Mouse (Mus musculus): ENCODE results near the gene Gm11983. TPM values are rescaled to one million over a fixed set of nuclear protein-coding genes. Genes with fewer than 3 reads are reported as not detected.
"Not testable (repeated sequence)": the region's sequence is repeated elsewhere in the genome, so short reads cannot be mapped to it uniquely, and the experiment has no call there.

Gm11983 gene
- polyA plus RNA-seq (2015; fragmentation: Nextera tagmentation; extraction: Ambion mirVana) = not detected in 2 replicates

GRCm38 (mm10) chr11:6837554-6837953, at the start of gene Gm11983:
Gene Gm11983 (minus strand): TSS chr11:6837654.
- 100% methylated on average over 1 of the region's 1 CpGs for WGBS
- H3K4me2 ChIP-seq (replicated peaks) = no peak within 1 kb of the TSS
- no peaks in the 10 kb centered on the region for H3K27me3 ChIP-seq
- no peaks in the 10 kb centered on the region for H3K36me3 ChIP-seq
- H3K4me1 ChIP-seq = no peaks in the 10 kb centered on the region
- H3K9ac ChIP-seq (replicated peaks) = no peak within 1 kb of the TSS
- H3K4me3 ChIP-seq = no peak within 1 kb of the TSS
- ATAC-seq (replicated peaks) = no peak
- no peaks in the 10 kb centered on the region for H3K9me3 ChIP-seq
- no peak within 1 kb of the TSS for H3K27ac ChIP-seq (replicated peaks)

GRCm38 (mm10) chr11:6883045-6883444, 45.6 kb upstream of the Gm11983 start:
- WGBS = 89% methylated on average over 4 of the region's 4 CpGs
- H3K9me3 ChIP-seq; H3K9ac ChIP-seq (replicated peaks); H3K4me3 ChIP-seq; H3K27ac ChIP-seq (replicated peaks); ATAC-seq (replicated peaks); H3K36me3 ChIP-seq; H3K4me1 ChIP-seq; H3K27me3 ChIP-seq; H3K4me2 ChIP-seq (replicated peaks): not testable (repeated sequence)

GRCm38 (mm10) chr11:6881614-6882013, 44.2 kb upstream of the Gm11983 start:
- no peak for ATAC-seq (replicated peaks)
- H3K4me1 ChIP-seq = no peaks in the 10 kb centered on the region
- WGBS = 60% methylated on average over 5 of the region's 5 CpGs
- no peaks in the 10 kb centered on the region for H3K9me3 ChIP-seq
- no peaks in the 10 kb centered on the region for H3K27me3 ChIP-seq
- H3K36me3 ChIP-seq = no peaks in the 10 kb centered on the region
- no peak overlapping the region for H3K4me2 ChIP-seq (replicated peaks)
- H3K27ac ChIP-seq (replicated peaks) = no peak overlapping the region
- H3K4me3 ChIP-seq = no peak overlapping the region
- H3K9ac ChIP-seq (replicated peaks) = no peak overlapping the region

GRCm38 (mm10) chr11:6877740-6878139, 40.3 kb upstream of the Gm11983 start:
- Histone ChIP-seq H3K36me3 (no peaks in the 10 kb centered on the region), H3K4me1 (no peaks in the 10 kb centered on the region), H3K4me2 (replicated peaks) (no peak overlapping the region), H3K27me3 (no peaks in the 10 kb centered on the region), H3K4me3 (no peak overlapping the region), H3K27ac (replicated peaks) (no peak overlapping the region), H3K9me3 (no peaks in the 10 kb centered on the region), H3K9ac (replicated peaks) (no peak overlapping the region)
- no peak for ATAC-seq (replicated peaks)
- WGBS = 74% methylated on average over 6 of the region's 6 CpGs

GRCm38 (mm10) chr11:6870947-6871346, 33.5 kb upstream of the Gm11983 start:
- ATAC-seq (replicated peaks) = no peak
- no peak overlapping the region for H3K4me3 ChIP-seq
- no peaks in the 10 kb centered on the region for H3K36me3 ChIP-seq
- H3K27me3 ChIP-seq = no peaks in the 10 kb centered on the region
- no peak overlapping the region for H3K27ac ChIP-seq (replicated peaks)
- no peaks in the 10 kb centered on the region for H3K9me3 ChIP-seq
- H3K4me2 ChIP-seq (replicated peaks) = no peak overlapping the region
- no peaks in the 10 kb centered on the region for H3K4me1 ChIP-seq
- WGBS = 92% methylated on average over 1 of the region's 1 CpGs
- no peak overlapping the region for H3K9ac ChIP-seq (replicated peaks)

- no peak overlapping the region for H3K9ac ChIP-seq (replicated peaks)
- no peak overlapping the region for H3K4me3 ChIP-seq
- no peak overlapping the region for H3K4me2 ChIP-seq (replicated peaks)
- H3K36me3 ChIP-seq = no peaks in the 10 kb centered on the region
- H3K4me1 ChIP-seq = peaks cover 5% of the 10 kb centered on the region; the same call in 1 of the 2 replicates
- no peak for ATAC-seq (replicated peaks)
- H3K27ac ChIP-seq (replicated peaks) = no peak overlapping the region
- H3K9me3 ChIP-seq = no peaks in the 10 kb centered on the region
- no peaks in the 10 kb centered on the region for H3K27me3 ChIP-seq
- WGBS = 92% methylated on average over 3 of the region's 3 CpGs
Observed at GRCm38 (mm10) chr11:6865536-6865935, 28.1 kb upstream of the Gm11983 start.

- ATAC-seq (replicated peaks) = no peak
- H3K36me3 ChIP-seq = no peaks in the 10 kb centered on the region
- no peak overlapping the region for H3K27ac ChIP-seq (replicated peaks)
- H3K4me3 ChIP-seq = no peak overlapping the region
- no peaks in the 10 kb centered on the region for H3K27me3 ChIP-seq
- H3K4me2 ChIP-seq (replicated peaks) = no peak overlapping the region
- no peaks in the 10 kb centered on the region for H3K9me3 ChIP-seq
- peaks cover 18% of the 10 kb centered on the region for H3K4me1 ChIP-seq
- no peak overlapping the region for H3K9ac ChIP-seq (replicated peaks)
- WGBS = 82% methylated on average over 3 of the region's 3 CpGs
Observed at GRCm38 (mm10) chr11:6862185-6862584, 24.7 kb upstream of the Gm11983 start.

- WGBS = 22% methylated on average over 11 of the region's 11 CpGs
- no peak overlapping the region for H3K9ac ChIP-seq (replicated peaks)
- peak overlapping the region; percentile 62 for H3K27ac ChIP-seq (replicated peaks)
- H3K27me3 ChIP-seq = no peaks in the 10 kb centered on the region
- no peak overlapping the region for H3K4me3 ChIP-seq
- H3K36me3 ChIP-seq = no peaks in the 10 kb centered on the region
- ATAC-seq (replicated peaks) = peak; percentile 91
- no peaks in the 10 kb centered on the region for H3K9me3 ChIP-seq
- H3K4me1 ChIP-seq = peaks cover 18% of the 10 kb centered on the region
- H3K4me2 ChIP-seq (replicated peaks) = 0 out of 2 replicates have a peak overlapping the region, but pooled peaks have one; percentile 0
Observed at GRCm38 (mm10) chr11:6859898-6860858, 22.7 kb upstream of the Gm11983 start.

GRCm38 (mm10) chr11:6859096-6859495, 21.6 kb upstream of the Gm11983 start:
- 91% methylated on average over 8 of the region's 8 CpGs for WGBS

GRCm38 (mm10) chr11:6855942-6856341, 18.5 kb upstream of the Gm11983 start:
- 90% methylated on average over 3 of the region's 3 CpGs for WGBS
- no peak for ATAC-seq (replicated peaks)
- no peak overlapping the region for H3K4me2 ChIP-seq (replicated peaks)

More at GRCm38 (mm10) chr11:6859096-6859495, 21.6 kb upstream of the Gm11983 start:
- Histone ChIP-seq H3K4me3 (no peak overlapping the region), H3K9ac (replicated peaks) (no peak overlapping the region), H3K4me2 (replicated peaks) (no peak overlapping the region), H3K4me1 (peaks cover 18% of the 10 kb centered on the region), H3K27ac (replicated peaks) (no peak overlapping the region), H3K27me3 (no peaks in the 10 kb centered on the region), H3K36me3 (no peaks in the 10 kb centered on the region), H3K9me3 (no peaks in the 10 kb centered on the region)
- ATAC-seq (replicated peaks) = no peak

GRCm38 (mm10) chr11:6853366-6853765, 15.9 kb upstream of the Gm11983 start:
- H3K4me2 ChIP-seq (replicated peaks); H3K9me3 ChIP-seq; H3K27me3 ChIP-seq; H3K9ac ChIP-seq (replicated peaks); H3K4me1 ChIP-seq; H3K4me3 ChIP-seq; H3K27ac ChIP-seq (replicated peaks); ATAC-seq (replicated peaks); H3K36me3 ChIP-seq: not testable (repeated sequence)
- WGBS = 83% methylated on average over 4 of the region's 4 CpGs

More at GRCm38 (mm10) chr11:6855942-6856341, 18.5 kb upstream of the Gm11983 start:
- Histone ChIP-seq H3K4me3 (no peak overlapping the region), H3K4me1 (peaks cover 17% of the 10 kb centered on the region), H3K9me3 (no peaks in the 10 kb centered on the region), H3K27me3 (no peaks in the 10 kb centered on the region), H3K36me3 (no peaks in the 10 kb centered on the region), H3K9ac (replicated peaks) (no peak overlapping the region), H3K27ac (replicated peaks) (no peak overlapping the region)

GRCm38 (mm10) chr11:6843831-6844230, 6.4 kb upstream of the Gm11983 start:
- H3K9ac ChIP-seq (replicated peaks) = no peak overlapping the region
- H3K4me1 ChIP-seq = no peaks in the 10 kb centered on the region
- no peaks in the 10 kb centered on the region for H3K9me3 ChIP-seq
- H3K27me3 ChIP-seq = no peaks in the 10 kb centered on the region
- ATAC-seq (replicated peaks) = no peak
- no peak overlapping the region for H3K27ac ChIP-seq (replicated peaks)
- H3K36me3 ChIP-seq = no peaks in the 10 kb centered on the region
- H3K4me2 ChIP-seq (replicated peaks) = no peak overlapping the region
- whole genome bisulfite sequencing = 72% methylated on average over 2 of the region's 2 CpGs
- no peak overlapping the region for H3K4me3 ChIP-seq
